Mouse (Mus musculus) cerebellum, postnatal 14 days (tissue): Measurements from ENCODE around the gene Poln.
A peak's percentile ranks its signal among the peaks of the same experiment; 100 is the strongest.

Experiments used
- DNase-seq, 2 experiments: peaks; one replicate each; pipeline ENCODE4 v3.0.0; 2021; ENCODE audit warnings: mixed read lengths in 2 of 2

Poln gene

DNA sequence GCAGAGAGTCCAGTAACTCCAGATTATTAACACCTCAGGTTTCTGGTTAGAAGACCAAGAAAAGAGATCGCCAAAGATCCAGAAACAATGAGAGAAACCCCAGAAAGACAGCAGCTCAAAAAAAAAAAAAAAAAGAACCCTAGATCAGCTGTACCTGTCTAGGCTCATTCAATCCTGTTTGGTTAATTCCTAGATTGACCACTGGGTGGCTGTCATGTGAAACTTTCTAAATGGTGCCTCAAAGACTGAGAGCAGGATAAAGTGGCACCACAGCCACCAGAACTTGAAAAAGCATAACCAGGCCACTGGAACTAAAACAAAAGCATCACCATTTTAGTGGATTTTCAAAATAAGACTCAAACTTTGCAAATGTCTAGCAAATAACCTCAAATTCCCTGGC, 71.9 kb downstream of the Poln start:
- peak; percentile 73 to 81 for DNase-seq

DNA sequence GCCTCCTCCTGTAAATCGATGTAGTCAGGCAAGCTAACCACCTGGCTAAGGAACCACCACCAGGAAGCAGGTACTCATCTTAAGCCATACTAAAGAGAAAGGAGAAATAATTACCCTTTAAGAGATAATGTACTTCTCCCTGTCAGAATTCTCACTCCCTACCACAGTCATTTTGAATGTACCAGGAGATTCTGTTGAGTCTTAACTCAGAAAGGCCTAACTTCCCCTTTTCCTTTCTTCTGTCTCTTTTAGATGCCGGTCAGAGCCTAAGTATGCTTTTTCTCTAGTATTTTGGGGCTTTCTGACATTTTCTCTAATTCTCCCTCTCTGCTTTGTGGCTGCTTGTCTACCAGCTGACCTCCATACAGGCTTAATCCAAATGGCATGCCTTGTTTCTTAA, 76.2 kb downstream of the Poln start:
- no peak for DNase-seq

DNA sequence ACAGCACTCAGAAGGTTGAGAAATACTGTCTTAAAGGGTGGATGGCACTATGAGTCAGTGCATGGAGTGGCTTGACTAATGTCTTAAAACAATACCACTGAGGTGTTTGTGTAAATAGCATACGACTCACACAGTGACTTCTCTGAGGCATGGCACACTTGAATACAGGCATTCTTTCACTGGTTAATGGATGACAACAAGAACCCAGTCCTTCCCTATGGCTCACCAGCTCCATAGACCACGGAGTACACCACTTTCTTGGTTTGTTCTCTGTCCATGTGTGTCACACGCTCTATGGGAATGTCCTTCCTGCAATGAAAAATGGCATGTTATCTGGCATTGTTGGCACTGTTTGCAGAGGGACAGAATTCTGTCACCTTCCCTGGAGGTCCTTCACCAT, 136.7 kb downstream of the Poln start:
- no peak for DNase-seq

DNA sequence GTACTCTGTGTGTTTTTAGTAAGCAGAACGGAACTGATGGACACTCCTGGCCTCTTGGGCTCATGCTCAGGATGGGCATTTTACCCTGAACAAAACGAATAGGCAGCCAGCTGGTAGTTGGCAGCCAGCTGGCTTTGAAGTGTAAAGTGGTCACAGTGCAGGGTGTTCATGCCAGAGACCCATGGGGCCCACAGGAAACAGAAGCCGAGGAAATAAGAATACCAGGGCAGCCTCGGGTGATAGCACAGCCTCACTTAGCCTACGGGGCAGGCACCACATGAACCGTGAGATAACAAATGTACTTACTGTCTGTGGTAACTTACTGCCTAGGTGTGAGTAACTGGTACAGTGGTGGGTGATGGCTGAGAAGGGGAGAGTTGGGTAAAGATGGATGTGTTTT, 138.2 kb downstream of the Poln start:
- DNase-seq: peak; percentile 39 to 40

DNA sequence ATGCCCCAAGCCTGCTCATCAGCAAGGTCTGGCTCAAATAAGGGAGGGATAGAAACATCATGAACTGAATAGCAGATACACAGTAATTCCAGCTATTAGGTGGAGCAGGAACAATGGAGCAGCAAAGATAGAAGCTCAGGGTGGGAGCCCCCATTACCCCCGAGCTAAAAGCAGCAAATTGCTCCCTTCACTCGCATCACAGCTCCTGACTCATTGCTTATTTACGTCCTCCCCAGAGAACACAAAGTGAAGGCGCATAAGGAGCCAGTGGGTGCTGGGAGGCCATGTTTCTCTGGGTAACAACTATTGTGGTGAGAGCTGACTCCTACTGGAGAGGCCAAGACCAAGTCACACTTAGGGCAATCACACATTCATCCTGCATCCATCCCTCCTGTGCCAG, 139.1 kb downstream of the Poln start:
- DNase-seq: no peak

DNA sequence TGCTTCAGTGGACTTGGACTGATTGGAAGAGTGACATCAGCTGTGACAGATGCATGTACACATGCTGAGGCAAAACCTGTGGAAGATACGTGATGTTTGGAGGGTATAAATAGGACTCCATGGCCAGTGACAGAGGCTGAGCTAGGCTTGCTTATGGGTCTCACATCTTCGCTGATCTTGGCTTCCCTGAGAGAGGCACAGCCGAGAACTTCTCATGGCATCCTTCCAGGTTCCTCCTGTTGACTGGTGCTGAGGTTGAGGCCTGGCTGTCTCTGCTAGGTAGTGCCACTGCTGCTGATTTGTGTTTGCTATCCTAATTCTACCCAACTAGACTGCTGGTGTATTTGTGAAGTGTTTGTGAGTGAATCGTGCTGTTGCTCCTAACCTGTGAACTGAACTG, 150.3 kb downstream of the Poln start:
- DNase-seq: no peak

DNA sequence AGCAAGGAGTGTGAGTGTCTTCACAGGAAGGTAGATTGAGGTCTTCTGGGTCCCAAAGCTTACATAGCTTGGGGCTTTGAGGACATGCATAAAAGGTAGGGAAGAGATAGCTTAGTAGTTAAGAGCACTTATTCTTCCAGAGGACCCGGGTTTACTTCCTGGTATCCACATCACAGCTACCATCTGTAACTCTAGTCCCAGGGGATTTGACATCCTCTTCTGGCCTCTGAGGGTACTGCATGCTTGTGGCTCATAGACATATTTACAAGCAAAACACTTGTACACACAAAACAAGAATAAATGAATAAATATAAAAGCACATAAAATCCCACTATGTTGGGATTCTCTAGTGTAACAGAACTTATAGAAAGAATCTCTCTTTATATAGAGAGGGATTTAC, 154.6 kb downstream of the Poln start:
- no peak for DNase-seq

DNA sequence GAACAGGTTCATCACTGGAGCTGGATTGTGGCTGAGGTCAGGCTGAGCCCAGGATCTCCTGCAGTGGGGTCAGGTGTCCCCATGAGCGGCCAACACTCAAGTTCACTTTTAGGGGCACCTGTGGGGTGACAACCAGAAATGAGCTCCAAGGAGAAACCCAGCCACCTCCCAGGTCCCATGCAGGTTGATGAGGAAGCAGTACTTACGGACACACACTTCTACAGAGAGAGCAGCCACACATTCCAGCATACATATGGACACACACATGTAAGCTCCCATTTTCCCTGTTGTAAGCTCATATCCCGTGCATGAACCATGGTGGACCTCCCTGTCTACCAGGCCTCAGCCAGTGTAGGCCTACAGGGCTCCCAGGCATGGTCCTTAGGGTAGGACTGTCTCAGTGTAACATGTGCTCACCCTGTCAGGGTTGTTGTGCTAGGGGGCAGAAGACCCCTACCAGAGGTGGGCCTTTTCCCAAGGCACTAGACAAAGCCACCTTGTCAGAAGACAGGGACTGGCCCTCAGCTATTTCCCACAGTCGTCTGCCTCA, 161.8 kb downstream of the Poln start:
- no peak for DNase-seq

DNA sequence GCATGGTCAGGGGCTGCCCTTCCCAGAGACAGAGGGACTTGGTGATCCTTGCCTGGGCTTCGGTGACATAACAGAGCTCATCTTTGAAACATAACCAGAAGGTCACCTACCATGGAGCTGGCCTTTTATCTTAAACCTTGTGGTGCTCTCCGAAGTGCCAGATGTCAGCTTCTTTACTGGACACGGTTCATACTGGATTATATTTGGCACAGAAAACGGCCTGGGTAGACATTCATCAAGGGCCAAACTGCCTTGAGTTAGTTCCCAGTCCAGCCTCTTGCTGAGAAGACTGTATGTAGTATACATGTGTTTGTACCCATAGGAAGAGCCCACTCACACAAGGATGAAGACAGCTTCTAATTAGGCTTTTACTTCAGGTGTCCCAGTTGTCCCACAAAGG, 162.4 kb downstream of the Poln start:
- DNase-seq: no peak

DNA sequence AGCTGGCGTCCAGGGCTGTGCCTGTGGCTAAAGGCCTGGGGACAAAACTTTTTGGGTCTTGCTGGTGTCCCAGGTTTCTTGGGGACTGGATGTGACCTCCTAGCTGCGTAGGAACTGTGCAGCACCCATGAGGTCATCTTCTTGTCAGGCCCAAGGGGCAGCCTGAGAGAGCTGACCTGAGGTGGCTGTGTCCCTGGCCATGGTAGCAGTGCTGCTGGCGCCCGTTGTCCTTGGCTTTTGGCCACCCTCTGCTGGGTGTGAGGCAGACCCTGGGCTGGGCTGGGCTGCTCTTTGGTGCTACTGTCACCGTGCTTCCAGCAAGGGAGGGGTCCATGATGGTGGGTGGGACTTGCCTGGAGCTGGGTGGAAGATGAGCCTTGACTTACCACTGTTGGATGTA, 164.6 kb downstream of the Poln start:
- DNase-seq: no peak

DNA sequence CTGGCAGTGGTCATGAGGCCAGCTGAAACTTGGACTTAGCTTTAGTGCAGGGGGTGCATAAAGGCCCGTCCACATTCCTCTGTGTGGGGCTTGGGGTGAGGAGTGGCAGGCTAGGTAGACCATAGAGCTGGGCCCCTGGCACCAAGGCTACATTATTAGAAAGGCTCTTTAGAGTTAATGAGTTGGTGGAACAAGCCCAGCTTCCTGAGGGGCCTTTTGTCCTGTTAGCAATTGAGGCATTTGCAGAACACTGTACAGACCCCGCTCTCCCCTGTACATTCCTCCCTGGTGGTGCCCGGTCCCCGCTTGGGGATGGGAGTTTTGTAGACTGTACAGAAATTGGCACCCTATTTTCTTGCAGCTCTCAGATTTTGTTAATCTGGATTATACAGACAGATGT, 166.6 kb downstream of the Poln start:
- no peak for DNase-seq

DNA sequence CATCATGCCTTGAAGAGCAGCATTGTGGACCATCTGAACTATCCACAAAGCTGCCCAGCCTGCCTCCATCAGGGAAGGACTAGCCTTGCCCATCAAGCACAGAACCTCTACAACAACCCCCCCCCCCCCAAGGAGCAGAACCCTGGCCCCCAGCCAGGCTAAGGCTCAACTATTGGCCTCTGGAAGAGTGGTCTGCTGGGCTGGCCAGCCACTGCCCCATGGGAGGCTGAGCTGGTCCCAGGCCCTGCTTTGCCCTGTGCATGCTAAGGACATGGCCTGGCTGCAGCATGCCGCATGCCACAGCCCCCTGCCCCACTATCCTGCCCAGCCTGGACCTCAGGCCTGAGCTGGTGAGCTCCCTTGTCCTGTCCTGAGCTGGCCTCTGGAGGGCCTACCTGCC, 167.8 kb downstream of the Poln start:
- no peak for DNase-seq

DNA sequence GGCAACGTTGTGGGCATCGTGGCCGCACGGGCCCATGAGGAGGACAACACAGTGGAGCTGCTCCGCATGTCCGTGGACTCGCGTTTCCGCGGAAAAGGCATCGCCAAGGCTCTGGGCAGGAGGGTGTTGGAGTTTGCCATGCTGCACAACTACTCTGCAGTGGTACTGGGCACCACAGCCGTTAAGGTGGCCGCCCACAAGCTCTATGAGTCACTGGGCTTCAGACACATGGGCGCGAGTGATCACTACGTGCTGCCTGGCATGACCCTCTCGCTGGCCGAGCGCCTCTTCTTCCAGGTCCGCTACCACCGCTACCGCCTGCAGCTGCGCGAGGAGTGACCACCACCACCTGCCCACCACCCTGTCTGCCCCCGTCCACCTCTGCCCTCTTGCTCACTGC, 168.4 kb downstream of the Poln start:
- no peak for DNase-seq

DNA sequence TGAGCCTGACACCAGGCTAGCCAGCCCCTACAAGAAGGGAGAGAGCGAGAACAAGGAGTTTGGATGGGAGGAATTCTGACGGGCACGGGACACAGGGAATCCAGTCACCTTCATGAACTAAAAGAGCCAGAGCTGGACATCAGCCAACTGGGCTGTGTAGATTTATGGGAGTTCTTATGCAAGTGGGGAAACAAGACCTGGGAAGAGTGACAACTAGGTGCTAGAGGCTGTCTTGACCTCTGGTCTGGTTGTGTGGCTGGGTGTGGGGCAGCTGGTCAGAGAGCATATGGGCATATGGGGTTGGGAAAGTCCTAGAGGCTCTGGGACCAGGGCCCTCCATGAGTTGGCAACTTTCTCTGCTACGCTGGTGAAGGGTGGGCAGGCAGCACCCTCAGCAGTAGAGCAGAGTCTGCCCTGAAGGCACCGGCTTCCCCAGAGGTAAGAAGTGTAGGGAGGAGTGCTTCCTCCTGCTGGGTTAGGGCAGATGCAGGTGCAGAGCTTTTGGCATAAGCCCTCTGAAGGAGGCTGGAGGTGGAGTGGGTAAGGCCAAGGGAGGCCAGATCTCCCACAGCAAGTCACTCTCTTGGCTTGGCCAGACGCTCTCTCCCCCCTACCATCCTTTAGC, 169.7 kb downstream of the Poln start:
- DNase-seq: no peak

DNA sequence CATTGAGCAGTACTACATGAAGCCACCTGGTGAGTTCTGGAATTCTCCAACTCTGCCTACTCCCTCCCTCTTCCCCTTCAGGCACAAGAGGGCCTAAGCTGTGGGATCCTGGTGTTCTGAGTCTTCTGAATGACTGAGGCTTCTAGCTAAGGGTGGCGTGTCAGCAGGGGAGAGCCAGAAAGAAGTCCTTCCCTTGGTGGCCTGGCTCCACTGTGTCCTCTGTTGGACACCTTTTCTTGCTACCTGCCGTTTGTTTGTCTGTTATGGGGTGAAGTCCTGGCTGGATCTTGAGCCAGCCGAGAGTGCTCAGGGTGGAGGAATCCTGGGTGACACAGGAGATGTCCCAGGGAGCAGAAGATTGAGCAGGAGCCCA, 170.8 kb downstream of the Poln start:
- DNase-seq: no peak

DNA sequence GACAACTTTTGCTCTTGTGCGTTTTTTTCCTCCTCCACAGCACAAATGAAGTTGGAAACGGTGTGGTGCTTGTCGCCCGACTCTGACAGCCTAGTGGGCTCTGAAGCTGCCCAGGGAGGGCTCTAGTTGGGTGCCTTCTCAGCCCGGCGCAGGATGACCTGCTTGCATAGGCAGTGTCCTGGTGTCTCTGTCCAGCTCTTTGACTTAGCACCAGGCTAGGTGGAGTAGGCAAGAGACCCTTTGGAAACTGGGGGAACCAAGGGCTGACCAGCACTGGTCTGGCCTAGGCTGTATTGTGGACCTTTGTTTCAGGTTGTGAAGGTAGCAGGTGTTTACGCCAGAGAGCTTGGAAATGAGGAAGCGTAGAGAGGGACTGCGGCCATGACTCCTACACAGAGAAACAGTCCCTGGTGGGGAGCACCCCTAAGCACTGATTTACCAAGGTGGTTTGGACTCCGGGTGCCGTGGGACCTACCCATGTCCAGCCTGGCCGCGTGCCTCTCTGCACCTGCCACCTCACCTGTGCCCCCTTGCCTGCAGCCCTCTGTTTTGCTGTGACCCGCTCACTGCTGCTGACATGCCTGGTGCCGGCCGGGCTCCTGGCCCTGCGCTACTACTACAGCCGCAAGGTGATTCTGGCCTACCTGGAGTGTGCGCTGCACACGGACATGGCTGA, 171.3 kb downstream of the Poln start:
- peak in 1 of 2 experiments; percentile 42 for DNase-seq

DNA sequence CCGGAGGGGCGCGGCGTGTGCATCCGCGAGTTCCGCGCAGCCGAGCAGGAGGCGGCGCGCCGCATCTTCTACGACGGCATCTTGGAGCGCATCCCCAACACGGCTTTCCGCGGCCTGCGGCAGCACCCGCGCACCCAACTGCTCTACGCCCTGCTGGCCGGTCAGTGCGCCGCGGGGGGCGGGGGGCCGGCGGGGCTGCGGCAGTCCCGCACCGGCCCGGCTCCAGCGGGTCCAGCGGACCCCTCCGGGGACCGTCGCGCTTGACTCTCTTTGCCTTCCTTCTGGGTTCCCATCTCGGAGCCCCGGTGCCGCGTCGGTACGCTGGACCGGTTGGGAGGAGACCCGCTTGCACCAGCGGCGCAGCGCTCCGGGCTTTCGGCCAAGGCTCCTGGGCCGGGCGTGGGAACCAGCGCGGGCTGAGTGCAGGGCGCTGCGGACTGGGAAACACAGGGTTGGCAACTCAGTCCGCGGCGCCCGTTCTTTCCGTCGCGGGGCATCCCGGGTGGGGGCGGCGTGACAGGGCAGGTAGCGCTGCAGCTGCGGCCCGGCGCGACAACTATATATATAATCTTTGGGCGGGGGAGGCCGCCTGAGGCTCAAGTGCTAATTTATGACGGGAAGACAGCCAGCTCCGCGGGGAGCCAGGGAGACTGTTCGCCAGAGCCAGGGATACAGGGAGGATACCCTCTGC, 172.1 kb downstream of the Poln start:
- peak; percentile 80 to 83 for DNase-seq

DNA sequence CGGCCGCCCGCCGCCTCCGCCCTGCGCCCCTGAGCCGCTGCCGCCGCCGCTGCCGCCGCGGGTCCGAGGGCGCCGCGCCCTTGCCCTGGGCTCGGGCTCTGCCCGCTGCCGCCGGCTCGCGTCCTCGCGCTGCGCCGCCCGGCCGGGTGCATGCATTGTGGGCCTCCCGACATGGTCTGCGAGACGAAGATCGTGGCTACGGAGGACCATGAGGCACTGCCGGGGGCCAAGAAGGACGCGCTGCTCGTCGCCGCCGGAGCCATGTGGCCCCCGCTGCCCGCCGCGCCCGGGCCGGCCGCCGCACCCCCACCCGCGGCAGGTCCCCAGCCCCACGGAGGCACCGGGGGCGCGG, 172.6 kb downstream of the Poln start:
- DNase-seq: no peak

DNA sequence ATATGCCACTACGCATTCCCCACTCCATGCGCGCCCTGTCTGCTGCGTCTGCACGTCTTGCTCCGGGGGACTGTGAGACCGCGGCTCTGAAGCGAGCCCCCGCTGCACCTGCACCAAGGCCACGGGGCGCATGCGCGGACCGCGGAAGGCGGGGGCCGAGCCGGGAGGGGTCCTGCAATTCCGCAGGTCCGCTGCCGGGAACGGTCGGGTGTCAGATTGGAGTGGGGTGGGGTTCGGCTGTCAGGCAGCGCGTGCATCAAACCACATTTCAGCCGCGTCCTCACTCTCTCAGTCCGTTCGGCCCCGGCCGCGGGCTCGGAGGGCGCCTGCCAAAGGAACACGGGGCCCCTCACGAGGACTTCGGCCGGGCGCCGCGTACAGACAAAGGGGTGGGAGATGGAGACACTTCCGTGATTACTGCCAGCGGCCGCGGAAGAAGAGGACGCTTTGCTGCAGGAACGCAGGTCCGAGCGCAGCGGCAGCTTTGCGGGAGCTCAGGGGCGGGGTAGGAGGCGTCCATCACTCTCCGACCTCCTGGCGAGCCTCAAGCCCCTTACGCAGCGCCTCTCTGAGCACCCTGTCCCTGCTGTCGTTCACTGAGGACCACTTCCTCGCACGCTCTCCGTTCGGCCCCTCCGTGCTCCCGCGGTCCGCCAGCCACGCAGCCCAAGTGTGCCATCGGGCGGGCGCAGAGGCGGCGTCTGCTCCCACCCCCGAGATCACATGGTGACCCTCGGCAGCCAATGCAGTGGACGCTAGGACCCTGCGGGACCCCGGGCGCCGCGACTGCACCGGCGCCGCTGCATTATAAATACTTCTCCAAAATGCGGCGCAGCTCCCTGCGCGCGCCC, 173.2 kb downstream of the Poln start, which contains the start of gene Nat8l:
Nat8l (plus strand) TSS at position 142 of the 851 bp plus-strand sequence.
- peak; percentile 92 to 94 for DNase-seq

DNA sequence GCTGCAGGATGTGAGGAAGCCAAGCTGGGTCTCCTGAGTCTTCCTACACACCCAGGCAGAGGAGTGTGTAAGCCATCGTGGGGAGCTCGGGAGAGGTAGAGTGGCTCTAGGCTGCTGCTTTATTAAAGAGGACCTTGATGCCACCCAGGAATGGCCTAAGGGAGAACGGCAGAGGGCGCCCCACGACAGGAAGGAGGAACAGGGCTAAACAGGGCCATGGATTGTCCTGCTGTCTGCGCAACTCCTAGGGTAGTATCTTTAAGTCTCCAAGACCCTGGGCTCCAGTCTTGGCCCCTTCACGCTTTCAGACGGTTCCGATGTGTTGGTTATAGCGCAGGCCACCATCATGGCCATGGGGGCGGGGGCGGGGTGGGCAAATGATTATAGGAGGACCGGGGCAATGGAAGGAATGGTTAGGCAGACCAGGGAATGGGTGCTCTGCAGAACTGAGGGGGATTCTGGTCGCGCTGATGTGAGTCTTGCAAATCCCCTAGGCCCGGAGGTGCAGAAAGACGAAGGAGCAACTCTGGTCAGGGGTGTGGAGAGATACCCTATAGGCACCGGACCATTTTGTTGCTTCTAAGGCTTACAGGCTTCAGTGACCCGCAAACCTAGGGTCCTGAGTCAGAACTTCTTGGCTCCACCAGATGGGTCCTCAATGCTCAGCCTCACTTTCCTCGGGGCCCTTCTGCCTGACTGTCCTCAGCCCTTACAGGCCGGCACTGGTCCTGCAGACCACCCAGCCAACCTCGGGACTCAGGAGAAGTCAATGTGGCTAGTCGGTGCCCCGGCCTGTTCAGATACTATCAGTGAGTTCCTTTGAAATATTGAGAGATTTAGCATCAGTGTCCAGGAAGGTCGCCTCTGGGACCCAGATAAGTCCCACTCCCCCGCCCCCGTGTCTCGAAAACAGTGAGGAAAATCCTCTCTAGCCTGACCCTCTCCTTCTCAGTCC, 174.3 kb downstream of the Poln start:
- DNase-seq: peak; percentile 82 to 90

DNA sequence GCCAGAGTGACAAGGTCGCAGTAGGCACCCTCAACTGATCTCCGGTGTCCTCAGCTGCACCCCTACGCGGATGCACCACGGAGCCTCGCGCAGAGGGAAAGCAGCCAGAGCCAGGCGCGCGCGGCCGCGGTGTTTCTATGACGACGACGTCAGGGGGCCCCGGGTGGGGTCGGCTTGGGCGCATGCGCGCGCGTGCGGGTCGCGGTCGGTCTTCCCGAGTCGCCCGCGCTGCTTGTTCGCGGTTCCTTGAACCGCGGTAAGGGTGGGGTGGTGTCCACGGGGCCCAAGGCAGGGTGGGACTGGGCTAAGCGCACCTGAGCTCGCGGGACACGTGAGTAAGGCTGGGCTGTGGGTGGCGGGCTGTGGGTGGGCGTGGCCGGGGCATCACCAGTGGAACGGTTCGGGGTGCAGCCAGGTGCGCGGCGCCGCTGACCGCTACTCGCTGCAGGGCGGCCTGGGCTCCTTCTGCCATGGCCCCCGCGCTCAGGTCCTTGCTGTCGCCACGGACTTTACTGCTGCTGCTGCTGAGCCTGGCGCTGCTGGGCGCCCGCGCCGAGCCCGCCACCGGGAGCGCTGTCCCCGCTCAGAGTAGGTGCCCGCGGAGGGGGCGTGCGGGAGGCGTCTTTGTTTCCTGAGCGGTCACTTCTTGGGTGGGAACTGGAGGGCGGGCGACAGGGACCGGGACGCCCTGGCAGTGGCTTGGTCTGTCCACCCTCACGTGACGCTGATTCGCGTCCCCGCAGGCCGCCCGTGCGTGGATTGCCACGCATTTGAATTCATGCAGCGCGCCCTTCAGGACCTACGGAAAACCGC, 185.7 kb downstream of the Poln start, which contains the start of gene Gm1673:
Gm1673 (plus strand) TSS at position 125 of the 813 bp plus-strand sequence.
- peak; percentile 95 to 96 for DNase-seq
